Mouse (Mus musculus): ENCODE measurements around the gene Cnot4. TPM values are rescaled to one million over a fixed set of nuclear protein-coding genes. Genes with fewer than 3 reads are reported as not detected.

Gene Cnot4
- total RNA-seq (2023) = 10 to 100 TPM; 34.2 to 35.0 TPM

DNA sequence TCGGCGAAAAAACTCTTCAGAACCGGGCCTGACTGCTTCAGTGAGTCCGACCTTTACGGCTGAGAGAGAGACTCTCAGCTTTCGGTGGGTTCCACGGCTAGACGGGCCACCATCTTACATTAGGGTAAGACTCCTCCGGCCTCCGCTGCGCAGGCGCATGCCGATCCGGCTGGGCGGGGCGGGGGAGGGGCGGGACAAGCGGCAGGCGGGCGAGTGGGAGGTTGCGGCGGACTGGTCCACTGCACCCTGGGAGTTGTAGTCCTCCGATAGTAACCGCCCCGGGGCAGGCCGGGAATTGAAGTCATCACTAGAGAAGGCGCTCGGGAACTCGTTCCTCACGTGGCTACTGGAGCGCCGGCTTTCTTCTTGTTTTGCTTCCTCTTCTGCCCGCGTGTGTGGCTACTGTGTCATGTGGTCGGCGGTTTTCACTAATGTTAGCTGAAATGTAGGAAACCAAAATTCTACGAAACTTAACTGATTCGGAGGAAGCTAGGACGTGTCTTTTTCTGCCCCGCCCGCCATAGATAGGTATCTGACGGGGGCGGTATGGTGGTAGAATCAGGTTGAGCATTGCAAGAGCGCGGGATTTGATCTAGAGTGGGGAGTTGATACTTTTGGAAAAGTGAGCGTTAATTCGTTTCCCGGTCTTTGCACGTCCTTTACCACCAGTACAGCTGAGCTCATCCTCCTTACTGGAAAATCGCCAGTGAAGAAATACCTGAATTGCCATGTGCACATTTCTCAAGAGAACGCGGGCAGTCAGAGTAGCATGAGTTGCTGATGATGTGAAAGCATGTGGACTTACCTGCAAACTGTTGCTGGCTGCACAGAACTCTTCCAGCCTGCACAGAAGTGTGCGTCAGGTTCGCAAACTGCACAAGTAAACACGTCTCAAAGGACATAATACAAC lies at the start of gene Cnot4:
Cnot4 (minus strand) TSS at position 146 of the 910 bp plus-strand sequence.

DNA sequence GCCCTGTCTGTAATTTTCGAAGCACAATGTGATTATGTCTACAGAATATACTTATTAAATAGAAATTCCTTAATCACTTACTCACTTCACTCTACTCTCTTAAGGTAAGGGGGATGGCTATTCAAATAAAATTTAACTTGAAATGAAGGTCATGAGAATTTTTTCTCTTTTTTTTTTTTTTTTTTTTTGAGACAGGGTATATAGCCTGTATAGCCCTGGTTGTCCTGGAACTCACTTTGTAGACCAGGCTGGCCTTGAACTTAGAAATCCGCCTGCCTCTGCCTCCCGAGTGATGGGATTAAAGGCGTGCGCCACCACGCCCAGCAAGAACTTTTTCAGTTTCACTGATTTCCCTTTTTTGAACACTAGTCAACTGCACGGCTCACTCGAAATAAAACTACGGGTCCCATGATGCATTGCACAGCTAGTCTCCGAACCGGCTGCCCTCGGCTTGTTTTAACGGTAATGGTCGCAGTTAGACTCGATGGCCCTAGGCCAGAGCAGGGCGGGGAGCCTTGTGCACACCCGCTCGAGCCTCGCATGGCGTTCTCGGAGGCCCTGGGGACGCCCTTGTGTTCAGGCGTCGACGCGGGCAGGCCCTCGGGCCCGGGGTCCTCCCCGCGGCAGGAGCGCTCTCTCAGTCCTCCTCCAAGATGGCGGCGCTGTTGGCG lies 43.6 kb upstream of the Cnot4 start, which contains the start of gene Nup205:
Nup205 (plus strand) TSS at position 443 of the 671 bp plus-strand sequence.

DNA sequence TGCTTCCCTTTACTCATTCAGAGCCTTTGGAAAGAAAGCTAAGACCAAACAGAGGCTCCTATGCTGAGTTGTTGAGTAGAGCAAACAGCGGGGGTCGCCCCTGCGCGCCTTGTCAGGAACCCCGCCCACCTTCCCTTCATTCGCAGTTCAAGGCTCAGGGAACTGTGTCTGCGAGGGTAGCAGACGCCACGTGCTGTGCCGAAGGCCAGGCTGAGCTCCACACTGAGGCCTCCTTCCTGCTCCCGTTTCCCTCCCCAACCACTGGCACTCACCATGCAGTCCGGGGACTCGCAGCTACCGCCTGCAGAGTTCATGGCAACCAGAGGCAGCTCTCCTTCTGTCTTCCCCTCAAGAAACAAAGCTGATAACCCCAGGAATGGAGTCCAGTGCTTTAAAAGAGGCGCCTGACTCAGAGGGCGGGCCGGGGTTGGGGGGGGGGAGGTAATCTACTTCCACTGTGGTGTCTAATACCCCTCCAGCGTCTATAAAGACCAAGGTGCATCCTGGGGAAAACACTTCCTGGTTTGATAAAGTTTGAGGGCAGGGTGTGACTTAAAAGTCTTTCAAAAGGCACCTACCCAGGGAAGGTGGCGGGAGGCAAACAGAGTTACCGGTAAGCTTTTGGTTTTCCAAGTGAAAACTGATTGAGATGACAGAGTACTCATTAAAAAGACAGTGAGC lies 145.3 kb downstream of the Cnot4 start, which contains the start of gene Slc23a4:
Slc23a4 (minus strand) TSS at position 324 of the 681 bp plus-strand sequence.

Other genes starting within 250 kb of the Cnot4 start
- gene Wdr91, start 222.8 kb downstream of the Cnot4 start, total RNA-seq (2023) = 10 to 100 TPM; 50.4 to 65.0 TPM
- not detected for gene Stra8, start 213.6 kb downstream of the Cnot4 start, total RNA-seq (2023)
- under 1 TPM in 1 of 2 experiments, not detected in 1; 0.42 TPM for gene Slc23a4, start 145.3 kb downstream of the Cnot4 start, total RNA-seq (2023)
- 10 to 100 TPM; 24.8 to 35.7 TPM for gene Nup205, start 43.7 kb upstream of the Cnot4 start, total RNA-seq (2023)
- gene Slc13a4, start 174.4 kb upstream of the Cnot4 start, total RNA-seq (2023) = not detected
- not detected for gene Fam180a, start 192.4 kb upstream of the Cnot4 start, total RNA-seq (2023)